31 mouse cellular contexts compared by ENCODE assay signal in genomic region chr8:111058946-111059572, GRCm38 (mm10). TPM values are rescaled to one million over a fixed set of nuclear protein-coding genes. Genes with fewer than 3 reads are reported as not detected.
A peak's percentile ranks its signal among the peaks of the same experiment; 100 is the strongest.
DNase-seq lines count a peak whose midpoint lies in the region; ATAC-seq and TF ChIP-seq lines count a peak whose summit lies in the region.
"Had no signal": no experiment of that assay in that cellular context is flagged by ENCODE, and none has a peak within 500 bp of the region (broad histone marks: within the 10 kb centered on the region; RNA-seq: fewer than 3 reads in every experiment).

No protein-coding gene starts in this region.

- peaks cover 25% of the 10 kb centered on the region for H3K36me3 ChIP-seq in kidney, embryonic 14.5 days (ENCODE audit: control insufficient read depth, insufficient read depth, low read length)
- peaks cover 1 to 26% of the 10 kb centered on the region in 2 experiments; a peak in 3 of 4 replicates for H3K36me3 ChIP-seq in MEL (ENCODE audit: control insufficient read depth in 1 of 2, insufficient read depth in 2 of 2, low read length in 2 of 2)
- peaks cover 43% of the 10 kb centered on the region for H3K36me3 ChIP-seq in embryonic facial prominence, embryonic 10.5 days (replicated peaks)
- peaks cover 29% of the 10 kb centered on the region for H3K36me3 ChIP-seq in hindbrain, embryonic 12.5 days

- H3K4me3 ChIP-seq in kidney, embryonic 14.5 days (ENCODE audit: low read length), result no peak overlapping the region
- H3K4me3 ChIP-seq in MEL (ENCODE audit: control insufficient read depth in 1 of 2, insufficient read depth in 1 of 2, low read depth in 2 of 2, low read length in 2 of 2), result no peak overlapping the region
- H3K4me3 ChIP-seq in embryonic facial prominence, embryonic 10.5 days, result 0 out of 2 replicates have a peak overlapping the region, but pooled peaks have one; percentile 11
- no peak overlapping the region for H3K4me3 ChIP-seq in hindbrain, embryonic 12.5 days
- H3K4me3 ChIP-seq: forebrain, embryonic 13.5 days; hindbrain, embryonic 15.5 days; limb, embryonic 13.5 days; liver, embryonic 12.5 days; midbrain, embryonic 12.5 days had no signal

- ATAC-seq in kidney, embryonic 14.5 days (ENCODE audit: low FRiP score, low TSS enrichment), result no peak
- no peak for ATAC-seq in hindbrain, embryonic 12.5 days (ENCODE audit: low FRiP score)
- ATAC-seq: forebrain, embryonic 13.5 days; liver, embryonic 12.5 days had no signal

- H3K9me3 ChIP-seq in kidney, embryonic 14.5 days (ENCODE audit: control insufficient read depth, low read length), result no peaks in the 10 kb centered on the region
- no peaks in the 10 kb centered on the region for H3K9me3 ChIP-seq in MEL (replicated peaks; ENCODE audit: insufficient read depth, low read length)
- H3K9me3 ChIP-seq in embryonic facial prominence, embryonic 10.5 days, result no peaks in the 10 kb centered on the region
- H3K9me3 ChIP-seq in hindbrain, embryonic 12.5 days (replicated peaks), result no peaks in the 10 kb centered on the region
- H3K9me3 ChIP-seq: forebrain, embryonic 13.5 days; hindbrain, embryonic 15.5 days; limb, embryonic 13.5 days; liver, embryonic 12.5 days; midbrain, embryonic 12.5 days had no signal

- H3K4me2 ChIP-seq in kidney, embryonic 14.5 days (replicated peaks; ENCODE audit: low read depth, low read length), result no peak overlapping the region
- no peak overlapping the region for H3K4me2 ChIP-seq in hindbrain, embryonic 12.5 days (replicated peaks)
- H3K4me2 ChIP-seq: forebrain, embryonic 13.5 days; hindbrain, embryonic 15.5 days; limb, embryonic 13.5 days; liver, embryonic 12.5 days; midbrain, embryonic 12.5 days had no signal

- no peak for DNase-seq in kidney, postnatal 36 days
- peak; percentile 79 for DNase-seq in MEL (ENCODE audit: low read depth, low spot score)
- peak; percentile 85 for DNase-seq in Muller cell, postnatal 12 days (ENCODE audit: inconsistent ontology term)
- no peak for DNase-seq in embryonic facial prominence, embryonic 10.5 days (ENCODE audit: low spot score)
- DNase-seq in adrenal gland, postnatal 10 days, result no peak
- no peak for DNase-seq in yolk sac, embryonic 10.5 days (ENCODE audit: low spot score)
- DNase-seq: cerebellum, adult 11-12 months; cerebellum, postnatal 10 days; heart, postnatal 4 days; kidney, postnatal 25 days; lung, adult 18-20 months; right cerebral cortex, postnatal 14 days; spleen, adult 18-20 months had no signal

- no peaks in the 10 kb centered on the region; the same call in 1 of the 2 replicates for H3K27me3 ChIP-seq in kidney, embryonic 14.5 days (ENCODE audit: control insufficient read depth, insufficient read depth, low read length)
- H3K27me3 ChIP-seq in MEL (ENCODE audit: control insufficient read depth in 1 of 2, insufficient read depth in 2 of 2, low read length in 2 of 2), result no peaks in the 10 kb centered on the region
- H3K27me3 ChIP-seq in embryonic facial prominence, embryonic 10.5 days (replicated peaks; ENCODE audit: low read depth, poor library complexity, severe bottlenecking), result 0 out of 2 replicates have a peak, but pooled peaks cover 5% of the 10 kb centered on the region
- no peaks in the 10 kb centered on the region for H3K27me3 ChIP-seq in hindbrain, embryonic 12.5 days
- H3K27me3 ChIP-seq: forebrain, embryonic 13.5 days; hindbrain, embryonic 15.5 days; limb, embryonic 13.5 days; liver, embryonic 12.5 days had no signal

- H3K27ac ChIP-seq in kidney, embryonic 14.5 days (ENCODE audit: low read depth, low read length), result peak overlapping the region; percentile 30; the same call in 1 of the 2 replicates
- H3K27ac ChIP-seq in MEL (ENCODE audit: control insufficient read depth, low read depth, low read length), result peak overlapping the region; percentile 32
- no peak overlapping the region for H3K27ac ChIP-seq in embryonic facial prominence, embryonic 10.5 days (replicated peaks)
- H3K27ac ChIP-seq in hindbrain, embryonic 12.5 days, result no peak overlapping the region
- H3K27ac ChIP-seq: forebrain, embryonic 13.5 days; hindbrain, embryonic 15.5 days; limb, embryonic 13.5 days; liver, embryonic 12.5 days; midbrain, embryonic 12.5 days had no signal

- WGBS in kidney, embryonic 14.5 days, result 67% methylated on average over 2 of the region's 2 CpGs
- WGBS in embryonic facial prominence, embryonic 10.5 days, result 64% methylated on average over 2 of the region's 2 CpGs
- 70% methylated on average over 2 of the region's 2 CpGs for WGBS in hindbrain, embryonic 12.5 days

- TF ChIP-seq CTCF in MEL (IDR thresholded peaks at IDR 0.05 in 2 of 3, conservative IDR thresholded peaks at IDR 0.05 in 1 of 3; ENCODE audit: control insufficient read depth in 1 of 3, insufficient read depth in 1 of 3, low read depth in 2 of 3, low read length in 3 of 3, poor library complexity in 1 of 3, severe bottlenecking in 1 of 3), result no peak

- TF ChIP-seq POLR2A in MEL (IDR thresholded peaks at IDR 0.05; ENCODE audit: control insufficient read depth in 1 of 2, insufficient read depth in 1 of 2, low read depth in 1 of 2, low read length in 2 of 2, poor library complexity in 1 of 2), result no peak

- TF ChIP-seq EP300 in MEL (IDR thresholded peaks at IDR 0.05; ENCODE audit: low read depth in 1 of 2, low read length in 2 of 2), result 0 out of 4 replicates have a peak, but pooled peaks of 1 of the 2 experiments have one; percentile 16

- H3K79me2 ChIP-seq in MEL (ENCODE audit: control insufficient read depth, insufficient read depth, low read length, poor library complexity), result peaks cover 20% of the 10 kb centered on the region

- H3K9ac ChIP-seq in kidney, embryonic 14.5 days (ENCODE audit: low read depth, low read length), result no peak overlapping the region
- H3K9ac ChIP-seq in MEL (ENCODE audit: control insufficient read depth, low read depth, low read length, poor library complexity, severe bottlenecking), result no peak overlapping the region
- H3K9ac ChIP-seq in hindbrain, embryonic 12.5 days, result no peak overlapping the region
- H3K9ac ChIP-seq: forebrain, embryonic 13.5 days; hindbrain, embryonic 15.5 days; limb, embryonic 13.5 days; liver, embryonic 12.5 days; midbrain, embryonic 12.5 days had no signal

- no peak for TF ChIP-seq RAD21 in MEL (IDR thresholded peaks at IDR 0.05; ENCODE audit: low read depth, low read length)

- peaks cover 11% of the 10 kb centered on the region; the same call in 1 of the 2 replicates for H3K4me1 ChIP-seq in kidney, embryonic 14.5 days (ENCODE audit: control insufficient read depth, insufficient read depth, low read length)
- peaks cover 4 to 33% of the 10 kb centered on the region in 2 experiments for H3K4me1 ChIP-seq in MEL (ENCODE audit: control insufficient read depth in 1 of 2, insufficient read depth in 2 of 2, low read length in 2 of 2)
- peaks cover 59% of the 10 kb centered on the region for H3K4me1 ChIP-seq in embryonic facial prominence, embryonic 10.5 days
- H3K4me1 ChIP-seq in hindbrain, embryonic 12.5 days, result peaks cover 23% of the 10 kb centered on the region

RNA-seq across cellular contexts. Expression of gene Exosc6, which starts 2.9 kb away (rescaled TPM):
- 53.3 and 77.3 TPM in 2 replicates for polyA plus RNA-seq in kidney, embryonic 14.5 days (2014; fragmentation: Nextera tagmentation; extraction: Ambion mirVana)
- total RNA-seq in MEL (2012; rRNA removed), result 19.2 and 26.4 TPM in 2 replicates
- polyA plus RNA-seq in MEL (2012; ENCODE audit: insufficient read depth in 1 of 2, insufficient read length in 2 of 2, low read depth in 1 of 2, low replicate concordance in 2 of 2, missing spikeins in 1 of 2), result 1 to 10 TPM in 1 of 2 experiments, not detected in 1; 8.0 TPM
- polyA plus RNA-seq in embryonic facial prominence, embryonic 10.5 days (2016; fragmentation: Nextera tagmentation; extraction: Ambion mirVana), result 20.1 and 23.8 TPM in 2 replicates
- polyA plus RNA-seq in hindbrain, embryonic 12.5 days (2016; fragmentation: Nextera tagmentation; extraction: Ambion mirVana), result 3.2 TPM in 1 of 2 replicates, not detected in the other
- not detected for total RNA-seq in adrenal gland, postnatal 10 days (2021)
- total RNA-seq: adrenal gland, postnatal 4 days; gastrocnemius, adult 18-20 months; gastrocnemius, postnatal 4 days; heart, postnatal 4 days; left cerebral cortex, adult 18-20 months; left cerebral cortex, postnatal 25 days had no signal
- polyA plus RNA-seq: cortical plate, adult 2 months; forebrain, embryonic 13.5 days; hindbrain, embryonic 15.5 days; urinary bladder, adult 2 months had no signal

RNA-seq across cellular contexts. Expression of gene Aars, which starts 26.1 kb away (rescaled TPM):
- 37.9 and 59.7 TPM in 2 replicates for polyA plus RNA-seq in kidney, embryonic 14.5 days (2014; fragmentation: Nextera tagmentation; extraction: Ambion mirVana)
- total RNA-seq in MEL (2012; rRNA removed), result 106 and 132 TPM in 2 replicates
- 100 to 1,000 TPM in 1 of 2 experiments, 10 to 100 TPM in 1; 25.1 to 162 TPM for polyA plus RNA-seq in MEL (2012; ENCODE audit: insufficient read depth in 1 of 2, insufficient read length in 2 of 2, low read depth in 1 of 2, low replicate concordance in 2 of 2, missing spikeins in 1 of 2)
- polyA plus RNA-seq in embryonic facial prominence, embryonic 10.5 days (2016; fragmentation: Nextera tagmentation; extraction: Ambion mirVana), result 71.3 and 78.1 TPM in 2 replicates
- 78.5 and 83.5 TPM in 2 replicates for polyA plus RNA-seq in hindbrain, embryonic 12.5 days (2016; fragmentation: Nextera tagmentation; extraction: Ambion mirVana)
- 10 to 100 TPM; 70.6 to 78.6 TPM for total RNA-seq in adrenal gland, postnatal 10 days (2021)

RNA-seq across cellular contexts. Expression of gene Ddx19b, which starts 27.5 kb away (rescaled TPM):
- polyA plus RNA-seq in kidney, embryonic 14.5 days (2014; fragmentation: Nextera tagmentation; extraction: Ambion mirVana), result 2.3 and 6.7 TPM in 2 replicates
- 17.8 and 18.1 TPM in 2 replicates for total RNA-seq in MEL (2012; rRNA removed)
- 100 to 1,000 TPM in 1 of 2 experiments, 10 to 100 TPM in 1; 18.6 to 112 TPM for polyA plus RNA-seq in MEL (2012; ENCODE audit: insufficient read depth in 1 of 2, insufficient read length in 2 of 2, low read depth in 1 of 2, low replicate concordance in 2 of 2, missing spikeins in 1 of 2)
- polyA plus RNA-seq in embryonic facial prominence, embryonic 10.5 days (2016; fragmentation: Nextera tagmentation; extraction: Ambion mirVana), result 7.7 and 8.9 TPM in 2 replicates
- 9.5 and 9.7 TPM in 2 replicates for polyA plus RNA-seq in hindbrain, embryonic 12.5 days (2016; fragmentation: Nextera tagmentation; extraction: Ambion mirVana)
- total RNA-seq in adrenal gland, postnatal 10 days (2021), result 10 to 100 TPM; 12.6 to 13.0 TPM

RNA-seq across cellular contexts. Expression of gene Clec18a, which starts 33.2 kb away (rescaled TPM):
- polyA plus RNA-seq in kidney, embryonic 14.5 days (2014; fragmentation: Nextera tagmentation; extraction: Ambion mirVana), result 51.6 and 59.0 TPM in 2 replicates
- not detected in 2 replicates for total RNA-seq in MEL (2012; rRNA removed)
- not detected for polyA plus RNA-seq in MEL (2012; ENCODE audit: insufficient read depth in 1 of 2, insufficient read length in 2 of 2, low read depth in 1 of 2, low replicate concordance in 2 of 2, missing spikeins in 1 of 2)
- 1.8 and 2.4 TPM in 2 replicates for polyA plus RNA-seq in embryonic facial prominence, embryonic 10.5 days (2016; fragmentation: Nextera tagmentation; extraction: Ambion mirVana)
- polyA plus RNA-seq in hindbrain, embryonic 12.5 days (2016; fragmentation: Nextera tagmentation; extraction: Ambion mirVana), result 1.1 TPM in 2 replicates
- under 1 TPM in 1 of 2 experiments, not detected in 1; 0.15 TPM for total RNA-seq in adrenal gland, postnatal 10 days (2021)
- total RNA-seq: heart, postnatal 4 days; megakaryocyte, adult 5-6 weeks; monocyte, adult 5-6 weeks had no signal
- polyA plus RNA-seq: intestine, embryonic 14.5 days; limb, embryonic 13.5 days; liver, embryonic 12.5 days; thymus, postnatal 0 days; urinary bladder, adult 2 months had no signal

RNA-seq across cellular contexts. Expression of gene Pdpr, which starts 35.4 kb away (rescaled TPM):
- polyA plus RNA-seq in kidney, embryonic 14.5 days (2014; fragmentation: Nextera tagmentation; extraction: Ambion mirVana), result 3.9 and 8.6 TPM in 2 replicates
- total RNA-seq in MEL (2012; rRNA removed), result 13.0 and 13.5 TPM in 2 replicates
- polyA plus RNA-seq in MEL (2012; ENCODE audit: insufficient read depth in 1 of 2, insufficient read length in 2 of 2, low read depth in 1 of 2, low replicate concordance in 2 of 2, missing spikeins in 1 of 2), result 10 to 100 TPM in 1 of 2 experiments, not detected in 1; 13.4 TPM
- 10.8 and 11.5 TPM in 2 replicates for polyA plus RNA-seq in embryonic facial prominence, embryonic 10.5 days (2016; fragmentation: Nextera tagmentation; extraction: Ambion mirVana)
- polyA plus RNA-seq in hindbrain, embryonic 12.5 days (2016; fragmentation: Nextera tagmentation; extraction: Ambion mirVana), result 14.4 and 15.1 TPM in 2 replicates
- total RNA-seq in adrenal gland, postnatal 10 days (2021), result 10 to 100 TPM; 42.0 to 56.4 TPM

Comparison
In these comparisons a context has a peak if more than half of its experiments do, and no peak if none do; other contexts are left out.
1. H3K27ac ChIP-seq: peak in kidney, embryonic 14.5 days (single experiment) and MEL (single experiment); none in embryonic facial prominence, embryonic 10.5 days (single experiment) and hindbrain, embryonic 12.5 days (single experiment).
2. DNase-seq: peak in MEL (single experiment) and Muller cell, postnatal 12 days (single experiment); none in kidney, postnatal 36 days (0 of 2), embryonic facial prominence, embryonic 10.5 days (single experiment), adrenal gland, postnatal 10 days (single experiment) and yolk sac, embryonic 10.5 days (single experiment).